Mouse (Mus musculus) megakaryocyte progenitor cell, adult 5-6 weeks (primary cell): Measurements from ENCODE around the gene Prdm16. TPM values are rescaled to one million over a fixed set of nuclear protein-coding genes. Genes with fewer than 3 reads are reported as not detected.
A peak's percentile ranks its signal among the peaks of the same experiment; 100 is the strongest.

Experiments used
- ATAC-seq: replicated peaks from 2 replicates; pipeline ENCODE4 v1.8.0; 2016; ENCODE audit warnings: mild to moderate bottlenecking, moderate TSS enrichment, inconsistent platforms; ENCODE audit not compliant: poor library complexity
- total RNA-seq, 2 experiments: library from RNA; stranded (forward) in 1 of 2; stranded (reverse) in 1 of 2; fragments of 157-497, 149-512 nt in 1 of 2; fragments of 200-1000 nt in 1 of 2; gene quantifications; 2 replicates each; pipeline versions ENCODE4 v1.2.3 to v1.2.4; 2015 to 2017

Gene Prdm16
- total RNA-seq, 2 experiments from 2014 or later: 0.79 to 6.2 TPM

DNA sequence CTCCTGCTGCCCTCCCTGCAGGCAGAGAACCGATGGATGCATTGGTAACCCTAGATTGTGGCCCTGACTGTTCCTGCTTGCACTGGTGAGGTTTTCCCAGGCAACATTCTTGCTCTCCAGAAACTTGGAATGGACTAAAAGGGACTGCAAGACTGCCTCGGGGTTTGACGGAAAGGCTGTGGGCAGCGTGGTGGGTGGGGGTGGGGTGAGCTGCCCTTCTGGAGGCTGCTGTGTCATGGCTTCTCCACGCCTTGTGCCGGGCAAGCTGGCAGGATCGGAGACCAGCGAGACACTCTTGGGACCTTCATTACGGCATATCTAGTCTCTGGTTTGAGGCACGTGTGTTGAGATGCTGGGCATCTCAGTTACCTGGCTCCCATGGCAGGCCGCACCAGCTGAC, 237.0 kb downstream of the Prdm16 start:
- 0 out of 2 replicates have a peak, but pooled peaks have one; percentile 31 for ATAC-seq

DNA sequence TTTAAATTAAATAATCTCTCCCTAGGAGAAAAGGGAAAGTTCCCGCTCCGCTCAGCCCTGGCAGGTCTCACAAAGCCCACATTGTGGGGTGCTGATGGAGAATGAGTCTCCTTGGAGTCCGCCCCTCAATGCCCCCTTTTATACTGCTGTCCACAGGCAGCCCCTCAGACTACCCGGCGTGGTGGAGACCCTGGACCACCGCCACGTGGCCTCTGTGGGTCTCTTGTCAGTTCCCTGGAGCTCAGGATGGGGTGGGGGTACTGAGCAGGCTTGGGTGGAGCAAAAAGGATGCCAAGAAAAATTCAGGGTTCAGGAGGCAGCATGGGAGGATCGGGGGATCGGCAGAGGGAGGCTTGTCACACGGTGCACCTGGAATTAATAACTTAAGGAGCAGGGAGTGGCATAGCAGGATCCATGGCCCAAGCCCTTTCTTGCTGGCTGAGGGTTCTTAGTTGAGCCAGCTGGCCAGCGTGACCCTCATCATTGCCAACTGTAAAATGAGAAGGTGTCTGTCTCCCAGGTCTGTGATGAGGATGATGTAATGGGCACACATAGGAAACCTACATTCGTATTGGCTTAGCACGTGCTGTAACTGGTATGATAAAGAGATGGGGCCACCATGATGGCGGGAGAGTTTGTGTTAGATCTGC, 239.9 kb downstream of the Prdm16 start:
- no peak for ATAC-seq

DNA sequence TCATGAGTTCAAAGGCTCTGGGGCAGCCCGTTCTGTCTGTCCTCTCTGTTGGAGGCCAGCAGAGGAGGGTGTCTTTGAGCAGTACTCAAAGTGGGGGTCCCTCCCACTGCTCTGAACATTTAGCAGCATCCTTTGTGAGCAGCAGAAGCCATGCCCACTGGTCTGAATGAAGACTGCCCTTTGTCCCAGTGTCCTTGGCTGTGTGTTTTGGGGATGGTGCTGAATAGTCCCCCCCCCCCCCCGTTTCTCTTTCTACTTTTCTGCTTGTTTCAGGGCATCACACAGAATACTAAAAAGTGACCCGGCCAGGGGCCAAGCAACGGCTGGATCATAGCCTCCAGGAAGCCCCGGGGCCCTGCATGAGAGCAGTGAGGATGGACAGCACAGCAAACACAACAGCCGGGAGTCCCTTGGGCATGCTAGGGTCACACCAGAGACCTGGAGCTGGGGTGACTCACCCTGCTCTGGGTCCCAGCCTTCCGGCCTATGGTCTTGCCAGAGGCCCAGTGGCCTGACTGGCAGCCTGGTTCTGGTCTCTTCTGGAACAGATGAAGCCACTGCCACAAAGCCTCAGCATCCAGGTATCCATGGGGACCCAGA, 242.4 kb downstream of the Prdm16 start:
- ATAC-seq: no peak

DNA sequence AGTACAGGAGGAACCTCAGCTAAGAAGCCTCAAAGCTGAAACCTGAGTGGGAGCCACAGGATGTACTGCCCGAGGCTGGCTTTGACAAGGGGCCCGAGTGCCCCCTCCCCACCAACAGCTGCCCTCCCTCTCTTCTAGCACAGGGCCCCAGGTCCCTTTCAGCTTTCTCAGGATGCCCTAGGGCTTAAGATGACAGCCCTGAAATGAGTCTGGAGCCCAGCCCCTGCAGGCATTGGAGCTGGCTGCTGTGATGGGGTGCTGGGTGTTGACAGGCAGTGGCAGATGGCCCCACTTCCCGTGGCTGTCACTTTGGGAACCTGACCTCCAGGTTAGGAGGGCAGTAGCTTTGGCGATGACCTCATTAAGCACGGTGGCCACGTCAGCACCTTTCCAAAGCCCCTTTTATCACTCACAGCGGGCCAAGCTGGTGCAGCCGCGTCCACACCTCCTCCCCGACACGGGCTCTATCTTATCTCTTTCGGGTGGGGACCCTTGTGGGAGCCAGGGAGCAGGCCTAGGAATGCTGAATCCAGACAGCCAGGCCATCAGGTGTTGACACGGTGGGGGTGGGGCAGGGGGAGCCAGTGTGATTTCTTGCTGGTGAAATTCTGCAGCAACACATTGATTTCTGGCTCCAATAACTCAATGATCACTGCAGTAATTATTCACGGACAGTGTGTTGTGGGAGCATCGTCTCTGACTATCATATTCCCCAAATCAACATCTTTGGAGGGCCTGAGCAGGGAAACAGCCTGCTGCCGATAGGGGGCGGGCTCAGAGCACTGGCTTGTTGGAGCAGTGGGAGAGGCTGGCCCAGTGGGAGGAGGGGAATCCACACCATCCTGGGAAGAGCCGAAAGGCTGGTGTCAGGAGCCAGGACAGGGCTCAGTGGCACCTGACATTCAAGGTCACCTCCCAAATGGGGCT, 243.2 kb downstream of the Prdm16 start:
- no peak for ATAC-seq

DNA sequence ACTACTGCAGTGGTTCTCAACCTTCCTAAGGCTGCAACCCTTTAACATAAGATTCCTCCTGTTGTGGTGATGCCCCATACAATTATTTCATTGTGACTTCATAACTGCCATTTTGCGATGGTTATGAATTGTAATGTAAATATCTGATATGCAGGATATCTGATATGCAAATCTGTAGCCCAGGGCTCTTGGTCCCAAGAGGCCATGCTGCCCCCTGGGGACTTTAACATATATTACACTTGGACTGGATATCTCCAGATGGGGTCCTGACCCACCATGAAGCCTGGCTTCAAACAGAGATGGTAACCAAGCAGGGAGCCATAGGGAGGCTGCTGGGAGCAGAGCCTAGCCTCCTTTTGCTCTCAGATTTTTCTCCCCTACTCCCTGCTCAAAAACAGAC, 244.0 kb downstream of the Prdm16 start:
- ATAC-seq: 0 out of 2 replicates have a peak, but pooled peaks have one; percentile 33

DNA sequence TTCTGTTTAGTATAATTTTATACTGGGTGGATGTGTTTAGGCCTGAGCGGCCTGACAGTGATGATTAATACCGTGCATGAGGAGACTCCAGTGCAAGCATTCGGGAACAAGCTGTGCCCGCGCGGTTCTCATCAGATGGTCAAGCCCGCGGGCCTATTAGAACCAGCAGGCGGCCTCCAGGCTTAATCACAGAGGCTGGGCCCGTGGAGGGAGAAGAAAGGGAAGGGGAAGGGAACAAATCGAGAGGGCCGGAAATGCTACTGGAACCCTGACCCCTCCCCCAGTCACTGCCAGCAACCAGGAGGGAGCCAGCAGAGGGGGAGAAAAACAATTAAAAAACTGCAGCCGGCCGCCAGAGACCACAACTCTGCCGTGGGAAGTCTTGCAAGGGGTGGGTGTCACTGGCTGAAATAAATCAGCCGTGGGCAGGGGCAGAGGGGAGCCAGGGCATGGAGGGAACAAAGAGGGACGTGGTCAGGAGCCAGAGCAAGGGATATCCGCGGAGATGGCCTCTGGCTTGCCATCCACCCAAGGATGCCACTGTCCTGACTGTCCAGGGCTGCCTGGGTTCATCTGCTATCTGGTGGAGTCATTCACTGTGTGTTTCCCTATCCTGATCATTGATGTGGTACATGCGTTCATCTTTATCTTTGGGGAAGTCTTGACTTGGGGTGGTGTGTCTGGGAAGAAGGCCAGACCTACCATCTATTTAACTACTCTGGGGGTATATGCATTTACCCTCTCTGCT, 246.2 kb downstream of the Prdm16 start:
- ATAC-seq: peak; percentile 48

DNA sequence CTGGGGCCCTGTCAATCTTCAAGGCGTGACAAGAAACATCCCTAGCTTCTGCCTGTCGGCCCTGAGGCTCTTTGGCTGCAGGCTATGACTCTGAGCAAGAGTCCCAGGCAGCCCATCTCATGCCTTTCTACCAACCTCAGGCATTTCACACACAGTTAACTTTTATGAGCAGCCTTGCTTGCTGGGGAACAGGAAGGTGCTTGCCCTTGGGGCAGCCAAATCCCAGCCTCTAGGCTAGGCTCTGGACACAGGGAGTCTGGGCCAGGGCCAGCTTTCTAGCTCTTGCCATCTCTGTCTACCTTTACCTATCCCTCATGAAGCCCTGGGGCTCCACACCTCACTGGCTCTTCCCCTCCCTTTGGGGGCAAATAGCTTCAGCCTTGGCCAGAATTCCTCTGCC, 247.0 kb downstream of the Prdm16 start:
- ATAC-seq: no peak

DNA sequence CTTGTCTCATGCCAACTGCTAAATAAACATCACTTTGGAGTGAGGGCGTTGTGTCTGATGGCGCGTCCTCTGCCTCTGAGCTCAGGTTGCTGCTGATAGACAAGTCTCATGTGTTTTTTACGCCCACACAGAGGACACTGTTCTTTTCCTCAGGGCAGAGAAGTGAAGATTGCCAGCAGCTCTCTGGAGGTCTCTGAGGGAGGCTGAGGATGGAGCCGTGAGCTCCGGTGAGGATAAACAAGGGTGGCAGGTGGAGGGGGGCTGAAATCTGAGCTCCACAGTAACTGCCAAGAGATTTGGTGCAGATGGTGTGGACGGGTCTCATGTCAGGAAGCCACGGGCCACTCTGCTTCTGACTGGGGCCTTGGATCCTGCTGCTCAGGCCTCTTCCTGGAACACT, 249.9 kb downstream of the Prdm16 start:
- no peak for ATAC-seq

DNA sequence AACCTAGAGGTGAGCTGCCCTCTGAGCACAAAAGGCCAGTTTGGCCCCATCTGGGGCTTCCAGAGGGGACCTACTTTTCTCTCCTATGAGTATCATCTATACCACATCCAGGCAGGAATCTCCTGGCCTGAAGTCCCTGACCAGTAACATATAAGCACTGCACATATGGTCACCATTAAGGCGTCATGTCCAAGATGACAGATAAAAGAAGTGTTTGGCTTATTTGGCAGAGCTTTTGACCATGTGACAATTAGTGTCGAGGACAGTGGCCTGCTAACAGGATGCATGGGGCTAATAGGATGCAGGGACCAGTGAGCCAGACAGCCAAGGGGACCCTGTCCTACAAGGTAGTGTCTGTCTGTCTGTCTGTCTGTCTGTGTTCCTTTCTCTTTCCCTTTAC, 250.8 kb downstream of the Prdm16 start:
- ATAC-seq: no peak

DNA sequence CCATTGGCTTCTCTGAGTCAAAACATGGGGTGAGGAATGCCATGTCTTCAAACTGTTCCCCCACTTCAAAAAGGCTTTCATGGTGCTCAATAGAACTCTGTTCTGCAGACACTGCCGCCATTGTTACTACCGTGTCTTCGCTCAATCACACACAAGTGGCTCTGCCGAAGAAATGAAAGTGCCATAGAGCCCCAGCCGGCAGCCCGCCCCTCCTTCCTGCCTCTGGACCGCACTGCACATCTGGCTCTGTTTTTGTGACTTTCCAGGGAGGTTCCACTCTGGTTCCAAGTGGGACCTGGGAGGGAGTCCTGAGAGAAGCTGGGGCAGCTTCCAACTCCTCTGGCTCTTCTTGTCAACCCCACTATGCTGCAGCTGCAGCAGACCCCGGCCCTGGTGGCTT, 251.5 kb downstream of the Prdm16 start:
- ATAC-seq: no peak

DNA sequence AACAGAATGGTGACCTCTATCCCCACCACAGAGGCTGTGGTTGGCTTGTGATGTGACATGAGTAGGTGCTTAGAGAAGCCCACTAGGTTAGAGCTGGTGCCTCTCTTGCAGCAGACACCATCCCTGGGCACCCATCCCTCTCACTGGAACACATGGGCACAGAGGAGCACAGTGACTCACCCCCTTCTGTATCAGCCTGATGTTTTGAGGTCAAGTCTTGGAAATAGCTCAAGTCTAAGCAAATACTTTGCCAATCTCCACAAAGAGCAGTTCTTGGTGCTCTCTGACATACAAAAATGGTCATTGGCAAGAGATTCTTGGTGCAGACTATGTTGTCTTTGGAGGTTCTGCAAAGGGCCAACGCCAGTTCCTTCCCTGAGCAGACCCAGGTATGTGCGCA, 257.8 kb downstream of the Prdm16 start:
- no peak for ATAC-seq

DNA sequence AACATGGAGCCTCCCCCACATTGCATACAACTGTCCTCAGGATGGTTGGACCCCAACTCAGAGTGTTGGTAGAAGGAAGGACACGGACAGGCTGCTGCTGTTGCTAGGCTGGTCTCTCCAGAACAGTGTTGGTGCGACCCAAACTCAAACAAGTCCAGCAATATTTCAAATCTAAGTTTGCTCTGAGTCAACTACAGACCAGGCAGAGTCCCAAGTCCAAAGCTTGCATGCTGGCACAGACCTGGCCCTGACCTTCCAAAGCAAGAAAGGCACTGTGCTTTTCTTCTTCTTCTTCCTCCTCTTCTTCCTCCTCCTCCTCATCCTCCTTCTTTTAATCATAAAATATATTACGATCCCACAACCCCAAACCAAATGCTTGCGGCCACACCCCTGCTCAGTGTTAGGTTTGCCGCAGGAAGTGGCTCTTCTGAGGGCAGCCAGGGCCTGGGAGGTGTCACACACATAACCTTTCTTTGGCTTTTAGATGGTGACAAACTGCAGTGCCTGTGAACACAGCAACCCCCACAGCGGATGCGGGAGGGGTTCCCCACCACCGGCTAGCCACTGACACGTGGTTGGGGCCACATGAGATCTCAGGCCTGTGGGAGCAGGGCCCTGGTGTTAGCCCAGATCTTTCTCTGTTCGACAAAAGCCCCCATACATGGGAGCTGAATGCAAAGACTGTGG, 260.6 kb downstream of the Prdm16 start:
- peak; percentile 50 for ATAC-seq

DNA sequence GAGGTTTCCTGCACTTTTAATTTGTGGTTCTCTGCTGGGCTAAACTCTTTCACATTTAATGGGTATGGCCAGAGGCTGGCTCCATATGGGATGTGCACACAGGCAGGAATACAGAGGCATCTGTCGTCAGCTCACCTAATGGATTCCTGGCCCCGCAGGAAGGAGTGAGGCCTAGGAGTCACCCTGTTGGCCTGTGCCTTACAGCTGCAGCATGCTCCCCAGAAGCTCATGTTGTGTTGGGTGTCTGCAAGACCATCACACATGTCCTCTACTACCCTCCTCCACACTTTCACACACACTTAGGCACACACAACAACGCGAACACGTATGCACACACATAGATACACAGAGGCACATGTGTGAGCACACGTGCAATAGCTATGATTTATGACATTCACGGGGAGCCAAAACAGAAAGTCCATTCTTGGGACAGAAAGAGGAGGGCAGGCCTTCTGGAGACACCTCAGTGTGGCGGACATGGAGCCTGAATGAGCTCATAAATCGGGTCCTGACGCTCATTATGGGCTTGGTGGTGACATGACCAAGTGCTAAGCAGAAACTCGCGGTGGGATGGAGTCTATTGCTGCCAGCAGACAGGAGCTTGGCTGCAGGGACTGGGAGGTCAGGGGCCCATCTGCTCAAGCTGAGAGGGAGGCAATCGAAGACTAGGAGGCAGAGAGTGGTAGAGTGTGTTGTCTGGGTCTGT, 265.0 kb downstream of the Prdm16 start:
- no peak for ATAC-seq

DNA sequence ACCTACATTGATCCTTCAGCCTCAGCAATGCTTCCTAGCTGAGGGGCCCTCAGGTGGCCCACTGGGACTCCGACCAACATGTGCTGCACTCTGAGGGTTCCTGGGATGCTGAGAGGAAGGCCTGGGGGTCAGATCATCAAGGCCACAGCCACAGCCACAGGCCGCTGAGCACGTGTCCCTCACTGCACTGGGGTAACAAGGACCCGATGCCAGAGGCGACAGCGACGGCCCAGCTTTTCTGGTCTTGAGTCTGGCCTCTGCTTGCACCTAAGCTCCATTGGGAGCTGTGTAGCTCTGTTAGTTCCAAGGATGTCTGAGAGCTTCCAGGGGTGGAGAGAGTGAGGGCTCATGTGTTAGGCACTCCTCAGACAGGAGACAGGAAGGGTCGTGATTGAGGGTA, 265.8 kb downstream of the Prdm16 start:
- ATAC-seq: no peak

DNA sequence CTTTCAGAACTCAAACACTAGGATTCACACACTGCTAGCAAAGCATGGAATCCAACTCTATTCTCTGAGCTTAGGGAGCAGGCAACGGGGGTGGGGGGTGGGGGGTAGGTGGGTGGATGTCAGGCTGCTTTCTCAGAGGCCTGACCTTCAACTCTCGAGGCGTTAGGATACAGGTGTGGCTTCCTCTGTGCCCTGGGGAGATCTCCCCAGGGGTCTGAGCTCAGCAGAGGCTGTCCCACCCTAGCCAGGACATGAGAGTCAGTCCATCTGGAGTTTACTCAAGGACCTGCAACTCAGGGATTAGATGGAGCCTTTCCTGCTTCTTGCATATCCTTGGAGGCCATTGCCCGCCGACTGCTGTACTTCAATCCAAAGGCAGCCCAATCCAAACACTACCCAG, 267.6 kb downstream of the Prdm16 start:
- ATAC-seq: no peak

DNA sequence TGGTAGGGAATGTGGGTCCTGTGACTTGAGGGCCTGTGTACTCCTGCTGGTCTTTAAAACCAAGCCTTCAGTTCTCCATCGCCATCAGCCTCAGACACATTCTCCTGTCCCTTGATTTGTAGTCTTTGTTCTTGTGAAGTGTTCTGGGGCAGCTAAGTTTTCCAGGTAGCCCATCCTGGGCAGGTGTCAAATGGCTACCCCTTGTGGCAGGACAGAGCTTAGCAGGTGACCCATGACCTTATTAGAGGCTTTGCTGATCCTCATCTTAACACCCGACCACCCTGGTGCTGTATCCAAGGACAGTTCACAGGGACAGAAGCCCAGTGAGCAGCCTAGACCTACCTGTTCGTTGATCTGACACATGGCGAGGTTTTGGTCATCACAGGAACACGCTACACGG, 269.8 kb downstream of the Prdm16 start:
- no peak for ATAC-seq

DNA sequence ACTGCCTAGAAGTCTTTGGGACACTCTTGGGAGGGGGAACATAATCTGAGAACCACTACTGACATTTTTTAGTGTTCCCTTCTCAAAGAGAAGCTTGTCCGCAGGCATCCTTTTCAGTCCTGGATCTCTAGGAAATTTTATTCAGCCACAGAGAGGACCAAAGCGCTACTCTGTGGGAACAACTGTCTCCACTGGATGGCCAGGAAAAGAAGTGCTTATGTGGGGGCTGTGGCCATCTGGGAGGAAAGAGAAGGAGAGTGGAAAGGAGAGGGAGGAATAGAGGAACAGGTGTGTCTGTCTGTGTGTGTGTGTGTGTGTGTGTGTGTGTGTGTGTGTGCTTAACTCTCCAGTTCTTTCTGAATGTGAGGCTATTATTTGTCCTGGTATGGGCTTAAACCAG, 271.9 kb downstream of the Prdm16 start:
- ATAC-seq: no peak

DNA sequence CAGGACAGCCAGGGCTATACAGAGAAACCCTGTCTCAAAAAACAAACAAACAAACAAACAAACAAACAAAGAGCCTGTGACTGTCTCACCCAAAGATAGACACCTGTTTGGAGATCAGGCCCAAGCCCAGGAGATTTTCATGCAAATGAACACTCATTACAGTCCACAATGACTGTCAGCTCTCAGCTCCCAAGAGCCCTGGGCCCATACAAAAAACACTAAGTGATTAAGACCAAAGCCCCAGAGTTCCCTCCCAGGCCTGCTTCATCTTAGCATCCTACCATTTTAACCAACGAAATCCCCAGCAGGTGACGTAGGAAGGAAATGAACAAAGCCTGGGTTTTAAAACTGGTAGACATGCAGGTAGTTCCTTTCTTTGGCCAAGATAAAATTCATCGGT, 275.8 kb downstream of the Prdm16 start:
- ATAC-seq: no peak

DNA sequence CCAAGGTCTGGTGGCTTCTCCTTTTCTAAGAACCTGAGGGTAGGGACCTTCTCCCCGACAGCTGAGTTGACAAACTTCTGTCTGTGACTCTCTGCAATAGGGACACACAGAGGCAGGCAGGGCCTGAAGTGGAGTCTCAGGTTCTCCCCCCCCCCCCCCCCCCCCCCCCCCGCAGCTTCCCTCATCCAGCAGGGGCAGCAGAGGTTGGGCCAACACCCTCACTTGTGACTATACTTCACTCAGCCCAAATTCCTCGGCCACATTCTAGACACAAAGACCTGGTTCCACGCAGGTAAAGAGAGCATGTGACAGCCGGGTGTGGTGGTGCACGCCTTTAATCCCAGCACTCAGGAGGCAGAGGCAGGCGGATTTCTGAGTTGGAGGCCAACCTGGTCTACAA, 276.2 kb downstream of the Prdm16 start:
- ATAC-seq: no peak

DNA sequence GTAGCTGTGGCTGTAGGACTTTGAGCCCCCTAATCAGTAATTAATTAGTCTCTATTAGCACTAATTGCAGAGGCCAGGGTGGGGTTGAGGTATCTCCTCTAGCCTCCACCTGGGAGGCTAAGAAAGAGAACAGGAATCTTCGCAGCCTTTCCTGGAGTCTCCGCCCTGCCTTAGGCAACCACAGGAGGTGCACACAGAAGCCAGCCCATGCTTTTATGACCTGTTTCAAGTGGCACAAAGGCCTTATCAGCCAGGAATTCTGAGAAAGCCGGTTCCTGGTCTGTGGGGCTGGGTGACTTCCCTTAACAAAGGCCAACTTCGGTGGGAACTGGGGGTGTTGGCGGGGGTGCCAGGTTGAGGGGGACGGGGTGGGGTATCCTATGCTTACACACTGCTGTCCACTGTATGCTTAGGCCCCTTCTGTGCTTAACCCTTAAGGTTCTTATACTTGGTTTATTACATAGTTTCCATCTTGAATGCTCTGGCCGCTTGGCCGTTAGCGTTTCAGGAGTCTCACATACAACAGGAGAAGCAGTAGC, 276.8 kb downstream of the Prdm16 start:
- ATAC-seq: no peak
